Mouse (Mus musculus): ENCODE measurements around the gene Scrn2.

Scrn2 gene

DNA sequence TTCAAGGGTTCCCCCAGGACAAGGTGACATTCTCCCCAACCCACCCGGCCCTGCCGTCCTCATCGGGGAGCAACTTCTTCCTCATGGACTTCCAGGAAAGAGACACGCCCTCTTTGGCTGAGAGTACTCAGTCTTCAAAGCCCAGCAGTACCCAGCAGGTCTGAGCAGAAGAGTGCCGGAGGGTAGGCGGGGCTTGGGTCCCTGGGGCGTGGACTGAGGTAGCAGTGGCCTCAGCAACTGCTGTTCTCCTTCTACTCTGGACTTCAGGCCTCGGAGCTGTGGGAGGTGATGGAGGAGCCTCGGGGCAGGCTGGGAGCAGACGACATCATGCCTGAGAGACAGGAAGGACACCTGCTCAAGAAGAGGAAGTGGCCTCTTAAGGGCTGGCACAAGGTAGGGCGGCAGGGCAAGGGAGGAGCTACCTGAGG, 22.5 kb downstream of the Scrn2 start:
- no peak for DNase-seq

DNA sequence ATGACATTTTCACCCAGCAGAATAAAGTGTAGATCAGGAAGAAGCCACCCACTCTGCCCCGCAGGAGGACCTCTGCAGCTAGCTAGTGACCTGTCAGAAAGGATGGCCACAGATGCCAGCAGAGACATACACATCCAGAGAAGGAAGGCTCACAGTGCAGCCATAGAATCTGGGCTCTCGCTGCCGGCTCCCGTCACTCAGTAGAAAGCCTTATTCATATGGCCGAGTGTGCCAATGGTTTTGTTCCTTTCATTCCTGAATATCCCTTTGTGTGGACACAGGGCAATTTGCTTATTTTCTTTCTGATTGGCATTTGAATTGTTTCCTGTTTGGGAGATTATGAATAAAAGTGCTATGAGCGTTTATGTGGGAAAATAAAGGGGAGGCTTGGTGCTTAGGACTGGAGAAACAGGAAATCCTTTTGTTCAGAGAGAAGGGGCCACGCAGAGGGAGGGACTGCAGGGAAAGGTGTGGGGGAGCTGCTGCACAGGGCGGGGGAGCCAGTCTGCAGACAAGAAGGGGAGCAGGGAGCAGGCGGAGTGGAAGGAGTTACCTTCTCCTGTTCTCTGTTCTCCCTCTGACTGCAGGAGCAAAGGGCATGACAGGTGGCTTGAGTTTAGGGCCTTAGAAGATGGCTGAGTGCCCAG, 33.7 kb downstream of the Scrn2 start:
- no peak for DNase-seq

DNA sequence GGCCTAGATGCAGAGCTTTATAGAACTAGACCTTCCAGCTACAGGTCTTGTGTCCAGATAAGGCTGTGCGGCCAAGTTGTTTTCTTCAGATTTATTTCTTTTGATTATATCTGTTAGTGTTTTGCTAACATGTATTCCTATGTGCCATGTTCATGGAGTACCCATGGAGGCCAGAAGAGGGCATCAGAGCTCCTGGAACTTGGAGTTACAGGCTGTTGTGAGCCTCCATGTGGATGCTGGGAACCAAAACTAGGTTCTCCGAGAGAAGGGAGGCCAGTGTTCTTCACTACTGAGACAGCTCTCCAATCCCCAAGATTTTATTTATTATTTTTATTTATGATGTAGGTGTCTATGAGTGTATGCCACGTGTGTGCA, 34.2 kb downstream of the Scrn2 start:
- no peak for DNase-seq

DNA sequence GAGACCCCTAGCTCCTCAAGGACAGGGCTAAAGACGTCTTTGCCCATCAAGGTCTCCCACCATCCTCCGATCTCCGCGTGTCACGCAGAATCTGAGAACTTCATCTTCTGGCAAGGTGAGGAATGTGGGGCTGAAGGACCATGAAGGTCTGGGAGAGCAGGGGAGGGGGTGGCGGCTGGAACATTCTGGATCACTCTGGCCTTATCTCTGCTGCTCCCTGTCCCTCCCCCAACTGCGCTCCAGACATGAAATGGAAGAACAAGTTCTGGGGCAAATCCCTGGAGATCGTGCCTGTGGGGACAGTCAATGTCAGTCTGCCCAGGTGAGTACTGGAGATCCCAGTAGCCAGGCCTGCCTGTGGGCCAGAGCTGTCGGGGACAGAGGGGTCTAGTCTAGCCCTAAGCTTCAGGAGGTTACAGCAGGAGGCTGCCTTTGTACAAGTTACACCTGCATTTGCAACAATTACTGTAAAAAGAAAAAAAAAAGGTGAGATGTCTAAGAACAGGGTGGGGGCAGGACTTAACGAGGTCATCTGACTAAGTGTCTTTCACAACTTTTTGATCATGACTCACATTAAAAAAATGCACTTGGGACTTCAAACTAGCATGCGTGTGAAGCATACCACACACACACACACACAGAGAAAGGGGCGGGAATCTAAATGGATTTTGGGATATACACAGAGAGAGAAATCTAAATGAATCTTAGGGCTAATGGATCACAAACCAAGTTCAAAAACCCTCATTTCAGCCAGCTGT, 36.0 kb downstream of the Scrn2 start:
- DNase-seq, result no peak

- DNase-seq, result no peak
Measured at GRCm38 (mm10) chr11:97066656-97067360, 37.1 kb downstream of the Scrn2 start.

DNA sequence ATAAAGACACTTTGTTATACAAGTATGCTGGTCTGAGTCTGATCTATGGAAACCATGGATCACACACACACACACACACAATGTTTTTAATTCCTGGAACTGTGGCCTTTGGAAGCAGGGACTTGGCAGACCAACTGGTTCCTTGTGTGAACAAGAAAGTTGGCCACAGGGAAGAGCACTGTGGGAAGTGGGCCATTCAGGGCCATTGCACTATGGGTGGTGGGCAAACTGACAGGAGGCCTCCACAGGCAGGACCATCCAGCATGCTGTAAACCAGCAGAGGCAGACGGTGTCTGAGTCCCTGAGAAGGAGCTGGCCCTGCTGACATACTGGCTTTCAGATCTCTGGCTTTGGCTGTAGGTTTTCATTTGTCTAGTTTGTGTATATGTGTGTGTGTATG, 39.6 kb downstream of the Scrn2 start:
- peak; percentile 60 to 65 for DNase-seq

DNA sequence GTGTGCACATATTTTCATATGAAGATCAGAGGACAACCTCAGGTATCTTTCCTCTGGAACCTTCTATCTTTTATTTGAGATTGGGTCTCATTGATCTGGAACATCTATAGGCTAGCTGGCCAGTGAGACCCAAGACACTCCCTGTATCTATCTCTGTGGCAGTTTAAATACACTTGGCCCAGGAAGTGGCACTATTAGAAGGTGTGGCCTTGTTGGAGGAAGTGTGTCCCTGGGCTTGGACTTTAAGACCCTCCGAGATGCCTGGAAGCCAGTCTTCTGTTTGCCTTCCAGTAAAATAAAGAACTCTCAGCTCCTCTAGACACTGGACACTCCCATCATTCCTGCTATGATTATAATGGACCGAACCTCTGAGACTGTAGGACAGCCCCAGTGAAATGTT, 40.0 kb downstream of the Scrn2 start:
- DNase-seq, result no peak

GRCm38 (mm10) chr11:97071129-97071528, 41.4 kb downstream of the Scrn2 start:
- no peak for DNase-seq

DNA sequence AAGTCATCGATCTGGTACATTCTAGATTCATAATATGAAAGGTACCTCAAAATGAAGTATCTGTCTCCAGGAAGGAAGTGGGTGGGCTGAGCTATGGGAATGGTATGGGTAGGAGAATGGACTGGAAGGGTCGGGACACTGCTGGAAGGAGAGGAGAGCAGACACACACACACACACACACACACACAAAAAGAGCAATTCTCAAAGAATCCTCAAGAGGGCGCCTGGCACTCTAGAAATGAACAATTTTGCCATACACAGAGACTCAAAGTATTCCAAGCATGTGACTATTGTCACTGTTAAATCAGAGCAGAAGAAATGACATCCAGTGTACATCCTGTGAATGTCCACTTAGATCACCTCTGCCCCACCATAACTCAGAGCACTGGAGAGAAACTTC, 42.8 kb downstream of the Scrn2 start:
- DNase-seq, result peak; percentile 75 to 76

DNA sequence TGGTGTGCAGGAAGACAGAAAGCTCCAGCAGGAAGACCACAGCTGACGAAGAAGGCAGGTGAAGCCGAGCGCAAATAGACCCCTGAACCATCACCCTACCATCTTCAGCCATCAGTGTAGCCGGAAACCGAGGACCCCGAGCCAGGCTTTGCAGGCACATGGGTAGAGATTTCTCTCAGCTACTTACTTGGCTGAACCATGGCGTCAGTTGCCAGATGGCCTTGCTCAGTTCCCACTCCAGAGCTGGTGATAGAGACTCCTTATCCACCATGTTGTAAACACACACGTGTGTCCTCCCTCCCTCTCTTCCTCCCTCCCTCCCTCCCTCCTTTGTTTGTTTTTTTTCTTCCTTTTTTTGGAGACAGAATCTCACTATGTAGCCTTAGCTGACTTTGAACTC, 44.5 kb downstream of the Scrn2 start:
- no peak for DNase-seq

- no peak for DNase-seq
Measured at GRCm38 (mm10) chr11:97078751-97079150, 49.0 kb downstream of the Scrn2 start.

- DNase-seq, result no peak
Measured at GRCm38 (mm10) chr11:97080291-97080690, 50.6 kb downstream of the Scrn2 start.

DNA sequence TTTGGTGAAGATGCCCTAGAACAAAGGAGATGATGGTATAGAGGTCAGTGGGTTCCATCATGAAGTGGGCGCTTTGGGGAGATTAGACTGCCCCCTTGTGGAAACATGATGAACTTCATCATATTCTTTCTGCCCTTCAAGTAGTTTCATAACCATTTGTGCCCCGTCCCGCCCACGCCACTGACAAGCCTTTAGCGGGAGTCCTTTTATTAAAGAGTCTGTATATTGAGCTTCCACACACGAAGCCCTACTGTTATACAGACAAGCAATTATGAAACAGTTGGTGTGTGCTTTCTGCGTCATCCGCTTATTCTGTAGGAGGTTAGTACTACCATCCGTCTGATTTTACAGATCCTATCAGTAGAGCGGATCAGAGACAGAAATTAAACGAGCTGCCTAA, 53.2 kb downstream of the Scrn2 start:
- peak; percentile 67 to 69 for DNase-seq

All from cerebellum, postnatal 14 days (tissue).